Mouse (Mus musculus) layer of hippocampus, adult 6 months (tissue): Measurements from ENCODE around the gene Ncapg. TPM values are rescaled to one million over a fixed set of nuclear protein-coding genes. Genes with fewer than 3 reads are reported as not detected.

ENCODE experiments used
- long read RNA-seq, 2 experiments: library from polyadenylated mRNA; unstranded; transcript quantifications; one replicate each; pipeline ENCODE4 v2.0.0; 2019 to 2020
- polyA plus RNA-seq: library from polyadenylated mRNA; unstranded; fragments of <200 nt; fragmentation: Nextera tagmentation; gene quantifications from 2 replicates; pipeline ENCODE4 v1.2.3, GENCODE M21; 2021

The Ncapg gene
- 0.10 and 0.14 TPM in 2 replicates for polyA plus RNA-seq
- long read RNA-seq, experiment 1, partial matches to known transcripts = 1 of 3 reads
- long read RNA-seq, experiment 1, other reads (novel, unspliced or antisense) = 2 of 3 reads
- long read RNA-seq, experiment 2 = 0 reads

DNA sequence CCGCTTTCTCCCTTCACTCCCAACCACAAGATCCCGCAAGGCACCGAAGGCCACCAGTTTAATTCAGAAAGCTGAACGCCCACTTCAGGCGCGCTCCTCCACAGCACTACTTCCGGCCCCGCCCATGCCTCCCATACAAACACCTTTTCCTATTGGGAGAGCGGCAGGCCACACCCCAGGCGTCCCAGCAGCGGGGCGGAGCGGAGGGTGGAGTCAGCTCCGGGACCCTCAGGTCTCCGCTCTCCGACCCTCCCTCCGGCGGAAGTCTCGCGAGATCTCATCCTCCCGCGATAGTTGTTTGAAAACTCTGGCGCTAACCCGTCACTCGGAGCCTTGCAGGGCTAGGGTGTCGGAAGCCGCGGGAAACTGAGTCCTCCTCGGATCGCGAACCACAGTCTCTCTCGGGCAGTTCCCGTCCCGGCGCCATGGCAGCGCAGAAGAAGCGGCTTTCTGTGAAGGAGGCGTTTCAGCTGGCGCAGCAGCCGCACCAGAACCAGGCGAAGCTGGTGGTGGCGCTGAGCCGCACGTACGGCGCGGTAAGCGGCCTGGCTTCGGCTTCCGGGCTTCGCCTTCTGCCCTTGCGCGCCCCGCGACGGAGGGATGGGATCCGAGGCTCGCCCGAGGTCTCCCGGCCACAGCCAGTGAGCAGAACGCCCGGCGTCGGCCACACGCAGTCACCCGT is at the start of gene Ncapg:
Ncapg (plus strand) TSS at position 322 of the 682 bp plus-strand sequence.

DNA sequence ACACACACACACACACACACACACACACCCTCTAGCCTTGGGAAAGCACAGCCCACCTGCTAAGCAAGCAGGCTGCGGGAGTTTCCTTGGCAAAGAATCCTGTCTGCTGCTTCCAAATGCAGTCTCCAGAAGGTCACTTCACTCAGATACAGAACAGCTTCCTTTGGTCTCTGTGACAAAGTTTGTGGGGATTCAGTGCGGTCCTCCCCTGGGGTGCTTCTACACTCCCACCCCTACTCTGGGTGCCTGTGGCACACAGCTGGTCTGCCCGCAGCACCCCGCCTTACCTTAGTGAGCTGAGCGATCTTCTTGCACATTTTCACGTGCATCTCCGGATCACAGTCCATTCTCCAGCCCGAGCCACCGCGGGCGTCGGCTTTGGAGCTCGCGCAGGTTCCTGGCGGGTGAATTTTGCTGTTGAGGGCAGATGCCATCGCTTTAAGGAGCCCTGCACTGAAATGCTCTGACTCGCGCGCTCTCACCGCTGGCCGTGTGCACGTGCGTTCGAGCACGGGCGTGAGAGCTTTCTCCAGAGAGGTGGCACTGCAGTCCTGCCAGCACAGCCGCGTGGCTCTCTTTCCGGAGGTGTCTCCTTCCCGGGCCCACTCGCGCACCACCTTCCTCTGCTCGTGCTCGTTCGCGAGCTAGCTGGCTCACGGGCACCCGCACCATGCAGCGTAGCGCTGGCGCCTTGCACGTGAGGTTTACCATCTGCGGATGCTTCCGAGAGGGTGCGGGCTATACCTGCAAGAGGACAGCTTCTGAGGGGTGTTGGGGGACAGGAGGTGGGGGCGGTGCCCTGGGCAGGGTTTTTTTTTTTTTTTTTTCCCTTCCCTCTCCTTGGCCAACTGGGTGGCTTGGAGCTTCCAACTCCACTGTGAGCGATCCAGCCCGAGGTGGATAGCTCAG is 30.7 kb upstream of the Ncapg start, which contains the start of gene Fam184b:
Fam184b (minus strand) TSS at position 809 of the 909 bp plus-strand sequence.

Other genes with a start within 250 kb of the Ncapg start
- 371 and 471 TPM in 2 replicates for gene Qdpr, start 219.7 kb upstream of the Ncapg start, polyA plus RNA-seq
- 0.21 and 0.70 TPM in 2 replicates for gene Clrn2, start 216.2 kb upstream of the Ncapg start, polyA plus RNA-seq
- gene Lap3, start 176.5 kb upstream of the Ncapg start, polyA plus RNA-seq = 98.4 and 98.7 TPM in 2 replicates
- 420 and 422 TPM in 2 replicates for gene Med28, start 149.7 kb upstream of the Ncapg start, polyA plus RNA-seq
- gene Fam184b, start 30.3 kb upstream of the Ncapg start, polyA plus RNA-seq = 1.5 and 1.6 TPM in 2 replicates
- gene Lcorl, start 187.7 kb downstream of the Ncapg start, polyA plus RNA-seq = 14.3 and 19.4 TPM in 2 replicates